ENCODE assay signal across 23 mouse cellular contexts in the genomic region with DNA sequence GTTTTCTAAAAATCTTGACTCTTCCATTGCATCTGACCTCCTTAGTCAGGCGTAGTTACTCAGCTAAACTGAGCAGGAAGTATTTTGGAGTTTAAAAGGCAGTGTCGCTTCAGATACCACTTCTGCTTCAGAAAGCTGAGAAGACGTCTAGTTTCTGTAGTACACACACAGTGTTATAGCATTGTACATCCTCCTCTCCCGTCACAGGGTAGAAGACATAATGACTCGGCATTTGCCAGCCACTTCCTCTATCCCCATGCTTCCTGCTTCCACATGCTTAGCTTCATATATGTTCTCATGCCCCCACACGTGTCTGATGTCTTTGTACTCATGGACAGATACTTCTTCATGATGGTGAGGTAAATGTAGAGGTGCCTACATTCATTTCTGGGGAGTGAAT. TPM values are rescaled to one million over a fixed set of nuclear protein-coding genes. Genes with fewer than 3 reads are reported as not detected.
DNase-seq lines count a peak whose midpoint lies in the region; ATAC-seq lines count a peak whose summit lies in the region.
"Had no signal": no experiment of that assay in that cellular context is flagged by ENCODE, and none has a peak within 500 bp of the region (broad histone marks: within the 10 kb centered on the region; RNA-seq: fewer than 3 reads in every experiment).

No protein-coding gene starts in this region.

- DNase-seq in MEL-GATA-1-ER (ENCODE audit: extremely low read depth, low read depth) = peak; percentile 64
- DNase-seq in heart, postnatal 25 days (ENCODE audit: low spot score) = no peak
- DNase-seq in gastrocnemius, postnatal 10 days = no peak
- DNase-seq in spleen, adult 12 weeks (ENCODE audit: low spot score) = no peak
- DNase-seq: adrenal gland, adult 8-10 months; cerebellum, postnatal 10 days; embryo, embryonic 11 days; heart, adult 11 months; kidney, adult 2 months; kidney, postnatal 14 days; right cerebral cortex, postnatal 25 days; thymus, postnatal 25 days had no signal

- peaks cover 8% of the 10 kb centered on the region for H3K4me1 ChIP-seq in liver, embryonic 16.5 days (ENCODE audit: control insufficient read depth, low read depth, low read length)
- H3K4me1 ChIP-seq in liver, embryonic 12.5 days = peaks cover 8% of the 10 kb centered on the region; the same call in 1 of the 2 replicates
- H3K4me1 ChIP-seq: hindbrain, embryonic 10.5 days; limb, embryonic 10.5 days; midbrain, embryonic 15.5 days had no signal

- H3K36me3 ChIP-seq in liver, embryonic 16.5 days (ENCODE audit: control insufficient read depth, insufficient read depth) = peaks cover 51% of the 10 kb centered on the region
- H3K36me3 ChIP-seq in liver, embryonic 12.5 days = peaks cover 89% of the 10 kb centered on the region

- ATAC-seq in liver, embryonic 16.5 days (ENCODE audit: low read depth) = peak; percentile 24; the same call in 1 of the 2 replicates
- ATAC-seq in liver, embryonic 12.5 days = no peak
- peak; percentile 88 to 94 for ATAC-seq in hematopoietic stem cell, adult 5-6 weeks (replicated peaks in 1 of 2; ENCODE audit: insufficient read depth in 1 of 2, low FRiP score in 2 of 2, low TSS enrichment in 1 of 2, low read depth in 1 of 2, poor library complexity in 2 of 2, severe bottlenecking in 2 of 2)
- peak; percentile 98 for ATAC-seq in monocyte, adult 5-6 weeks (replicated peaks; ENCODE audit: insufficient number of reproducible peaks, low FRiP score, low TSS enrichment, poor library complexity, severe bottlenecking)
- ATAC-seq: forebrain, embryonic 16.5 days; hindbrain, postnatal 0 days; midbrain, embryonic 15.5 days; Patski had no signal

- no peak overlapping the region for H3K4me2 ChIP-seq in liver, embryonic 16.5 days (ENCODE audit: low read depth, low read length)
- H3K4me2 ChIP-seq in liver, embryonic 12.5 days = no peak overlapping the region
- H3K4me2 ChIP-seq: liver, embryonic 15.5 days; midbrain, embryonic 15.5 days had no signal

- WGBS in liver, embryonic 16.5 days (ENCODE audit: insufficient replicate concordance) = 56% methylated on average over 6 of the region's 6 CpGs
- WGBS in liver, embryonic 12.5 days (ENCODE audit: insufficient replicate concordance) = 59% methylated on average over 6 of the region's 6 CpGs

- no peak overlapping the region for H3K9ac ChIP-seq in liver, embryonic 16.5 days (ENCODE audit: low read depth, low read length)
- H3K9ac ChIP-seq in liver, embryonic 12.5 days = no peak overlapping the region
- H3K9ac ChIP-seq: liver, embryonic 15.5 days; midbrain, embryonic 15.5 days had no signal

- no peak overlapping the region for H3K4me3 ChIP-seq in liver, embryonic 16.5 days (ENCODE audit: low read depth, low read length)
- H3K4me3 ChIP-seq in liver, embryonic 12.5 days = no peak overlapping the region
- H3K4me3 ChIP-seq: hindbrain, embryonic 10.5 days; limb, embryonic 10.5 days; liver, embryonic 15.5 days; midbrain, embryonic 15.5 days had no signal

- no peak overlapping the region; the same call in 1 of the 2 replicates for H3K27ac ChIP-seq in liver, embryonic 16.5 days (ENCODE audit: low read length)
- H3K27ac ChIP-seq in liver, embryonic 12.5 days = no peak overlapping the region
- H3K27ac ChIP-seq: hindbrain, embryonic 10.5 days; hindbrain, postnatal 0 days; limb, embryonic 10.5 days; liver, embryonic 15.5 days; midbrain, embryonic 15.5 days had no signal

- intact Hi-C loops in heart, postnatal 25 days (cut with DNase I) = no loop called here

- no peaks in the 10 kb centered on the region for H3K9me3 ChIP-seq in liver, embryonic 16.5 days (replicated peaks; ENCODE audit: control insufficient read depth, low read length)
- no peaks in the 10 kb centered on the region for H3K9me3 ChIP-seq in liver, embryonic 12.5 days (replicated peaks)
- H3K9me3 ChIP-seq: hindbrain, embryonic 10.5 days; limb, embryonic 10.5 days; liver, embryonic 15.5 days; midbrain, embryonic 15.5 days had no signal

- H3K27me3 ChIP-seq in liver, embryonic 16.5 days (ENCODE audit: control insufficient read depth, insufficient read depth, low read depth, low read length) = no peaks in the 10 kb centered on the region
- no peaks in the 10 kb centered on the region for H3K27me3 ChIP-seq in liver, embryonic 12.5 days (replicated peaks)
- H3K27me3 ChIP-seq: liver, embryonic 15.5 days; midbrain, embryonic 15.5 days; Patski had no signal

RNA-seq across cellular contexts. Expression of a gene that starts 7.3 kb away (rescaled TPM):
- polyA plus RNA-seq in liver, embryonic 16.5 days (2015; fragmentation: Nextera tagmentation; extraction: Ambion mirVana) = 21.0 and 21.1 TPM in 2 replicates
- polyA plus RNA-seq in liver, embryonic 12.5 days (2016; fragmentation: Nextera tagmentation; extraction: Ambion mirVana) = 25.4 and 25.7 TPM in 2 replicates
- total RNA-seq in hematopoietic stem cell, adult 5-6 weeks (2017) = 21.0 and 22.3 TPM in 2 replicates
- total RNA-seq in monocyte, adult 5-6 weeks (2017) = 35.4 to 39.8 TPM (median 39.7 TPM) in 3 replicates
- total RNA-seq in heart, postnatal 25 days (2021) = 10 to 100 TPM; 15.5 to 17.6 TPM
- 10 to 100 TPM; 15.2 to 20.1 TPM for total RNA-seq in gastrocnemius, postnatal 10 days (2021)

RNA-seq across cellular contexts. Expression of a gene that starts 28.2 kb away (rescaled TPM):
- polyA plus RNA-seq in liver, embryonic 16.5 days (2015; fragmentation: Nextera tagmentation; extraction: Ambion mirVana) = 73.8 and 74.4 TPM in 2 replicates
- polyA plus RNA-seq in liver, embryonic 12.5 days (2016; fragmentation: Nextera tagmentation; extraction: Ambion mirVana) = 131 and 132 TPM in 2 replicates
- total RNA-seq in hematopoietic stem cell, adult 5-6 weeks (2017) = 324 and 410 TPM in 2 replicates
- 331 to 382 TPM (median 343 TPM) in 3 replicates for total RNA-seq in monocyte, adult 5-6 weeks (2017)
- total RNA-seq in heart, postnatal 25 days (2021) = 100 to 1,000 TPM; 103 to 106 TPM
- total RNA-seq in gastrocnemius, postnatal 10 days (2021) = 100 to 1,000 TPM in 1 of 2 experiments, 10 to 100 TPM in 1; 96.2 to 105 TPM

RNA-seq across cellular contexts. Expression of a gene that starts 42.6 kb away (rescaled TPM):
- polyA plus RNA-seq in liver, embryonic 16.5 days (2015; fragmentation: Nextera tagmentation; extraction: Ambion mirVana) = 0.76 and 0.81 TPM in 2 replicates
- 1.7 and 1.8 TPM in 2 replicates for polyA plus RNA-seq in liver, embryonic 12.5 days (2016; fragmentation: Nextera tagmentation; extraction: Ambion mirVana)
- 4.0 and 10.9 TPM in 2 replicates for total RNA-seq in hematopoietic stem cell, adult 5-6 weeks (2017)
- total RNA-seq in monocyte, adult 5-6 weeks (2017) = 0.86 to 2.1 TPM (median 1.3 TPM) in 3 replicates
- 1 to 10 TPM; 6.5 to 7.7 TPM for total RNA-seq in heart, postnatal 25 days (2021)
- total RNA-seq in gastrocnemius, postnatal 10 days (2021) = 1 to 10 TPM; 1.9 to 2.8 TPM

RNA-seq across cellular contexts. Expression of a gene that starts 55.7 kb away (rescaled TPM):
- 326 and 354 TPM in 2 replicates for polyA plus RNA-seq in liver, embryonic 16.5 days (2015; fragmentation: Nextera tagmentation; extraction: Ambion mirVana)
- polyA plus RNA-seq in liver, embryonic 12.5 days (2016; fragmentation: Nextera tagmentation; extraction: Ambion mirVana) = 417 TPM in 2 replicates
- total RNA-seq in hematopoietic stem cell, adult 5-6 weeks (2017) = 66.0 and 122 TPM in 2 replicates
- 36.3 to 46.6 TPM (median 37.6 TPM) in 3 replicates for total RNA-seq in monocyte, adult 5-6 weeks (2017)
- total RNA-seq in heart, postnatal 25 days (2021) = 100 to 1,000 TPM; 362 to 371 TPM
- total RNA-seq in gastrocnemius, postnatal 10 days (2021) = 100 to 1,000 TPM; 136 to 154 TPM
